Mouse (Mus musculus) heart, postnatal 10 days (tissue): ENCODE results near the gene Vwa2. TPM values are rescaled to one million over a fixed set of nuclear protein-coding genes. Genes with fewer than 3 reads are reported as not detected.

ENCODE experiments used
- DNase-seq, 2 experiments: peaks; one replicate each; pipeline ENCODE4 v3.0.0; 2021
- intact Hi-C: fragments of 180-260 bp; cut with DNase I; formaldehyde crosslinking; loops from one replicate; pipeline ENCODE4 v1.15.1; 2025
- total RNA-seq, 2 experiments: library from RNA; stranded (reverse); gene quantifications; 2 replicates each; pipeline ENCODE4 v1.2.3; 2021

Vwa2 gene
- not detected for total RNA-seq

DNA sequence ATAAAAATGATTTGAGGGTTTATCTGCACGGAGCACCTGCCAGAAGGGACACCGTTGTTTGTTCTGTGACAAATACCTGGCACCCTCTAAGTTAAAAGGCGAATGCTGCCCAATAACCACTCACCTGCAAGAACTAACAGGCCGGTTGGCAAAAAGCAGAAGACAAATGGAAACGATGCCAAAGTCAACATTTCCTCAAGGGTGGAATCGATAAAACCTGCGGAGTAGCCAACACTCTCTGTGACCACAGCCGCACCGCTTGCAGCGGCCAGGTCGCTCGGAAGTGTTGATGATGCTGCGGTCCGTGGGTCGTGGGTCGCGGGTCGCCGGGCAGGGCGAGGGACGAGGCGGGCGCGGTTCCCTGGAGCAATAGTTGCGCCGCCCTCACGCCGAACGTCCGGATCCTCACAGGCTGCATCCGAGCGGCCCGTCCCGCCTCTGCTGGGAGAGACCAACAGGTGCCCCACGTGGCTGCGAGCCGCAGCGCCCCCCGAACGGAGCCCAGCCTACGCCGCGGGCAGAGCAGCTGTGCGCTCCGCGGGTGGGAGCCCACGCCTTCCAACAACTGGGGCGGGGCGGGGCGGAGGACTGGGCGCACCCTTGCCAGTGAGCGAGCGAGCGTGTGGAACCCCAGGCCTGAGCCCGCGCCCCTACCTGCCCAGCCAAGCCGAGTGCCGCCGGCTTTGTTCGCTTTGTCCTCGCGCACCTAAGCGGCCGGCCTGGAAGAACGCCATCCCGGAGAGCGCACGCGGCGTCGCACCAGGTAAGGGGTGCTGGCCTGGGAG, at the start of gene Vwa2:
TSS of gene Vwa2 (plus strand) at position 434 of the 785 bp plus-strand sequence.
- intact Hi-C loops = no loop called here
- no peak for DNase-seq

DNA sequence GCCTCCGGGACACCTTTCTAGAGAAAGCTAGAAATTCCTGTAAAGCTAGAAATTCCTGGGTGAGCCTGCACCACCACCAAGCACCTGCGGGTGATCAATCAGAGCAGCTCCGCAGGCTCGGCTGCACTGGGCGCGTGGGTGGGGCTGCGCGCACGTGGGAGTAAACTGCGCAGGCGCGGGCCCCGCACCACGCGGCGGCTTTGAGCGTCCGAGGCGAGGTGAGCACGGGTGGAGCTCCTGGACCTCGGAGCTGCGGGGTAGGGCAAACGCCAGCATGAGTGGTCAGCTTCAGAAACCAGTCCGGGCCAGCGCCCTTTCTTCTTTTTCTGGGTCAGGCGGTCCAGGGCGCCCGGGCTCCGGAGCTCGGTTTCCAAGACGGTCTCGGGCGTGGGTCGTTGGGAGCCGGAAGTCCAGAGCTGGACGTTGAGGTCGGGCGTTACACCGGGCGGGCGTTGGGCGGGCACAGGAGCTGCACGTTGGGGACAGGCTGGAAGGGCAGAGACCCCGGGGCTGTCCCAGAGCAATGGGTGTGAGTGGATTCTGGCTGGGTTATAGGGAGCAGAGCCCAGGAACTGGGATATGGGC, 47.9 kb upstream of the Vwa2 start, which contains the start of gene Tdrd1:
TSS of gene Tdrd1 (plus strand) at position 163 of the 585 bp plus-strand sequence.
- no peak for DNase-seq
- intact Hi-C loops = no loop called here

DNA sequence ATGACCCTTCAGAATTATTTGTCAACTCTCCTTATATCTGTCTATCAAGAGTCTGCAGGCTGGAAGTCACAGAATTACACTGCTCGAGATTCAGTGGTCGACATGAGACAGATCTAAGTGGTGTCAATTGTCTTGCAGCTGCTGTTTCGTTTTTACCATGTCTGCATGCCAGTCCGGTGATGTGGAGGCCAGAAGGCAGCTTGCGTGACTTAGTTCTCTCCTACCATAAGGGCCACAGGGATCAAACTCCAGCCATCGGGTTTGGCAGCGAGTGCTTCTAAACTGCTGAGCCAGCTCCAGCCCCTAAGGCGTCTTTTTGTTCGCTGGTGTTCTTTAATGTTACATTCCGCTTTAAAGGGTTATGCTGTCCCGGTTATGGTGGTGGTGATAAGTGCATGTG, 45.7 kb upstream of the Vwa2 start:
- DNase-seq = no peak
- intact Hi-C loops = no loop called here

DNA sequence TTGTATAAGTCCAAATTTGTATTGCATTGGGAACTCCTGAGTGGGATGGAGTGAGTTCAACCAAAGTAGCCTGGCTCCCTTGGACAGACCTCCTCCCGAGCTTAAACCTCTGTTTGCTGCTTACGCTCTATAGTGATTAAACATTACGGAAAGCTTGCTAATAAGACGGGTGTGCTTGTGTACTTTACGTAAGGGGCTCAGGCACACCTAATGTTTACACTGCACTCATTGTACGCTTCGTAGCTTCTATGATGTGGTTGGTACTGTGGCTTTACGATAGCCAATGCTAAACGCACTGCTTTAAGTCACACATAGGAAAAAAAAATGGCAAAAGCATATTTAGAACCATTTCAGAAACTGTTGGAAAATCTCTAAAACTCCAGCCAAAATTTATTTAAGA, 44.8 kb upstream of the Vwa2 start:
- DNase-seq = no peak
- intact Hi-C loops = no loop called here

DNA sequence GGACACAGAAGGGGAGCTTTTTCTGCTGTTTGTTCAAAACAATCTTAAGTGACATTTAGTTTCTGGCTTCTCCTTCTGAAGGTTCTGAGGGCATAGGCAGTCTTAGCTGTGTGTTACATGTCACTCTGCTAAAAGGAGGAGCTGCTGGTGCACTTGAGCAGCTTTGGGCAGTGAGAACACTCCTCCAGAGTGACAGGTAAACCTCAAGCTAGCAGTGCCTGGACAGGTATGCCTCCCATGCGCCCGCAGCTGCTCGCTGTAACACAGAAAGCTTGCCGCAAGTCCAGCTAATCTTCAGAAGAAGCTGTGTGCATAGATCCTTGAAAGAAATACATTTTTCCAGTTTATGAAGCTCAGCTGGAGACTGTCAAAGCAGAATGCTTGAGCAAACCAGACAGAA, 43.9 kb upstream of the Vwa2 start:
- intact Hi-C loops = no loop called here
- no peak for DNase-seq

DNA sequence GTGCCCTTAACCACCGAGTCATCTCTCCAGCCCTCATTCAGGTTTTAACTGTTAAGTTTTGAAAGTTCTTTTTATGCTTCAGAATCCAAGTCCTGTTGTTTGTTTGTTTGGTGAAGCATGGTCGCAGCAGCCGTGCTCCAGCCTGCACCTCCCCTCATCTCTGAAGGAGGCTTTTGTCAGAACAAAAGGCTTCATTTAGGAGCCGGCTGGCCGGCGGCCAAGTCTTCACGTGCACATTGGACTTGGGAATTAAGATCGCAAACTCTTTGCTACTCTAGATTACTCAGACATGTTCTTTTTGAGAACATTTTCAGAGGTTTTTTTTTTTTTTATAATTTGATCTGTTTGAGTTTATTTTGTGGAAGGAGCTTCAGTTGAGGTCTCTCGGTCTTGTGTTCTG, 38.7 kb upstream of the Vwa2 start:
- intact Hi-C loops = no loop called here
- DNase-seq = no peak

DNA sequence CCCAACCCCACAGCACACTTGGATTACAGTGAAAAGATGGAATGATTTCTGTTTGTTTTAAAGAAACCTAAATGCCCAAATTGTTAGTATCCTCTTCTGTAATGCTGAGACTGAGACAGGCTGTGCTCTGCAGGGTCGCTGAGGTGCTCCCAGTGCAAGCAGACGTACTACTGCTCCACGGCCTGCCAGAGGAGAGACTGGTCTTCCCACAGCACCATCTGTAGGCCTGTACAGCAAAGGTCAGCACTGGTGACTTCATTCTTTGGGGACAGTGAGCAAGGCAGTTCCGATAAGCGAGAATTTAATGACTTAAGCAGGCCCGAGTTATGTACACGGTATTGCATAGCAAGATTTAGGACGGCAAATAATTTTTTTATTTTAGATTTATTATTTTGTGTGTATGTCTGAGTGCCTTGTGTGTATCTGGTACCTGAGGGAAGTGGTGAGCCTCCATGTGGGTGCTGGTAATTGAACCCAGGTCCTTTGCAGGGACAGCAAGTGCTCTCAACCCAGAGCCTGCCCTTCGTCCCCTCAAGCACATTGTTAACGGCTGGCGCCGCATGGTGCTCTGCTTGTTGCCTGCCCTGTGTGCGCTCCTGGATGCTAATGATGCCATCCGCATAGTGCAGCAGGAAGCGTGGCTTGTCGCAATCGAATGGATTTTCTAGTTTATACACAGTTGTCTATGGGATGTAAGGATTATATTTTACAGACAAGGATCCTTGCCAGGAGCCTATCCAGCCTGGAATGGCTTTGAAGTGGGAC, 34.9 kb upstream of the Vwa2 start:
- intact Hi-C loops = no loop called here
- DNase-seq = peak; percentile 47 to 51

DNA sequence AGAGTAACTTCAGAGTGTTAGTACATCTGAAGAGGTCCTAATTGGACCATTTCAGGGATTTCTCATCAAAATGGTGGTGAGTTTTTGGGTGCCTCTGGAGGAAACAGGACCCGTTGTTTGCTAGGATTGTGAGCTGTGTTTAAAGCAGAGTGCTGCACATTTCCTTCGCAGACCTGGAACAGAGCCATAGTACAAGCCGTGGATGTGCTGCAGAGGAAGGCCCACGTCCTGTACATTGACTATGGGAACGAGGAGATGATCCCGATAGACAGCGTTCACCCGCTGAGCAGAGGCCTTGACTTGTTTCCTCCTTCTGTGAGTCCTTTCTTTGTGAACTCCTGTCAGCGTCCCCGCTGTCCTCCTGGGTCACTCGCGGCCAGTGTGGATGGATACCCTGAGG, 31.1 kb upstream of the Vwa2 start:
- no peak for DNase-seq
- intact Hi-C loops = no loop called here

DNA sequence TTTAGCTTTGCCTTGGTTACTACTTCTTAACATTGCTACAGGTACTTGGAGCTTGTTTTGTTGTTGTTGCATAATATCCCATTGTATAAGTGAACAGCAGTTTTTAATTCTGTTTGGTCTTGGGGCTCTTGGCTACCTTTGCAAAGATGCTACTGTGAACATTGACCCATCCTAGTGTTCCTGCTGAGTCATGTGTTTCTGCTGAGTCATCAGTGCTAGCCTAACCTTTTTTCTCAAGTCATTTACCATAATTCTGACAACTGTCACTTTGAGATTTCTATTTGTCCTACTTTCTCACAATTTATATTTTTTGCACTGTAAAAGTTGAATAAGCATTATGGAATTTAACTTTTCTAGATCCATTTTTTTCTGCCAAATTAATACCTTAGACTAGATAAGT, 21.5 kb upstream of the Vwa2 start:
- intact Hi-C loops = no loop called here

DNA sequence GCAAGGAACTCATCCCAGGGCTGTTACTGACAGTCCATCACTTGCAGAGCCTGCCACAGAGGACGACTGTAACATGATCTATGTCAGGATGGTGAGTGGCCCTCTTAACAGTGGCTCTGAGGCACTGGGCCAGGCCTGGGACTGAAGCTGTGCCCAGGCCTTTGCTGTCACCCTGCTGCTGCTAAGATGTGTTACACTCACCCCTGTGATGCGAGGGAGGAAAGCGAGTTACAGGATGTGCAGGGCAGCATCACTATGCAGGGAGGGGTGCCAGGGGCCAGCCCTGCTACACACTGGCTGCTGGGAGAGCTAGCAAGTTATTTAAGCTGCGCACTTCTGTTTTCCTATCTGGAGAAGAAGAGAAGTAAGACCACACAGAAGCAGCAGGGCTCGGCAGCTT, 17.6 kb upstream of the Vwa2 start:
- intact Hi-C loops = no loop called here
- DNase-seq = peak in 1 of 2 experiments; percentile 32

More for the DNA sequence above, 21.5 kb upstream of the Vwa2 start:
- no peak for DNase-seq

DNA sequence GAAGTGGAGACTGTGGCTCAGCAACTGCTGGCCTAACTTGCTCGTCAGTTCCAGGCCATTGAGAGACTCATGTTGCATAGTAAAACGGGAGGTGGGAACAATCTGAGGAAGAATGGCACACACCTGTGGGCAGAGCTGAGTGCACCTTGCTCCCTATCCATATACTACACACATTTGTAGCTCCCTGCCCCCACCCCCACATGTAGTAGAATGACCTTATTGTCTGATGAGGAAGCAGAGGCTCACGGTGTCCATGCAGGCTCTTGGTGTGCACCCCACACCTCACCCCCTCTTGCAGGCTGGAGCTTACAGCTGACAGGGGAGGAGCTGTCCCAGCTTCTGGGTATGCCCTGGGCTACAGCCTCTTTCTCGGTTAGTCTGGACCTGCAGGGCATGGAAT, 6.3 kb upstream of the Vwa2 start:
- intact Hi-C loops = no loop called here
- no peak for DNase-seq

DNA sequence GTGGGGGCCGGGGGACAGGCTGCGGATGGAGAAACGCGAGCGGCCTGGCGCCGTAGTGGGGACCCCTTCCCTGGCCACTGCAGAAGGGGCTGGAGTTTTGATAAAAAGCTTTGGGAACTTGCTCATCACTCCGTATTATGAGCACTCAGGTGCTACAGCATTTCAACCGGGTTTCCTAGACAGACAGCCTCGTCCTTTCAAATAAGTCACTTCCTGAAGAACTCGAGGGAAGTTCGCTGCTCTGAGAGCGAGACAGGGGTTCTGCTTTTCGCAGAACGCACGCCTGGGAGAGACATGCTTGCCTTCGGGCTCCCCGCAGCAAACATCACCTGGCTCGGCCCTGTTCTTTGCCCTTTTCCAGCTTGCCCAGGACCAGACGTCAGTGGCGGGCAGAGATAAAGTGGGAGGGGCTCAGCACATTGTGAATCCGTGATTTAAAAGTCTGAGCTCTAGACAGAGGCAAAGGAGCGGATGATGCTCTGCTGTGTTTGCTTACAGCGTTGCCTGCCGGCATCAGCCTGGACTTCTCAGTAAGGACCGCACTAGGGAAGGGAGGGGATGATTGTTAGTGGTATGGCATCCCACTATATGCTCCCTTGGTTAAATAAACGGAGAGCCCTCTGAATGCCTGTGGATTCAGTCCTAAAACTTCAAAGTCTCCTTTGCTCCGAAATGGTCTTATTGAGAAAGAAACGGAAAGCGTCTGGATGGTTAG, 709 bp downstream of the Vwa2 start:
- no peak for DNase-seq
- intact Hi-C loops = no loop called here

DNA sequence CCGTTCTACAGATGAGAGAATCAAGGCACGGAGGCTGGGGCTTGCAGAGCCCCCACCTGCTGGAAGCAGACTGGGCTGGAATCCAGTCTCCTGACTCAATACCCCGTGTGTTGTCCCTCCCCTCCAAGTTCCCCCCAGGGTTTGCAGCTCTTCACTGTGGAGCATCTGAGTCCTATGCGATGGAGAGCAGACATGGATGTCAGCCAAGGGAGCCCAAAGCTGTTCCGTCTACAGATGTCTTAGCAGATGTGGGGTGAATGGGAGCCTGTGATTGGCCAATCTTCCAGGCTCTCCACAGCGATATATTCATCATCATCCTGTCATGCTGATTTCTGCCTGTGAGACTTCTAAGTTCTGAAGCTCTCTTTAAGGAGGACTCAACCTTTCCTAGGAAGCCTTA, 3.3 kb downstream of the Vwa2 start:
- intact Hi-C loops = no loop called here
- DNase-seq = no peak

DNA sequence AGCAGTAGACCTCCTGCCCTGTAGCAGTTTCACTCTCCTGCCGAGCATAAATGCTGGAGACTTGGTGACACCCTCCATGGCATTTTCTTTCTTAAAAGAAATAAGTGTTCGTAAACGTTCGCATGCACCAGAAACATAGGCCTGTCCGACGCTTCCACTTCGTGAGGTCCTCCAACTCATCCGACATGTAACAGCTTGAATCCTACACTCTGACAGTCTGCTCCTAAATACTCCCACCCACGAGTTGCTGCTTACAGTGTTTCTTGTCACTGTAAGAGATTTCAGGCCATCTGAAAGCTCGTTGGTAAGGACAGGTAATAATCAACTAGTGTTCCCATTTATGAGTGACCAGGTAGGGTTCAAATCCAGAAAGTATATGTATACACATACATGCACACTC, 13.8 kb downstream of the Vwa2 start:
- no peak for DNase-seq
- intact Hi-C loops = no loop called here

DNA sequence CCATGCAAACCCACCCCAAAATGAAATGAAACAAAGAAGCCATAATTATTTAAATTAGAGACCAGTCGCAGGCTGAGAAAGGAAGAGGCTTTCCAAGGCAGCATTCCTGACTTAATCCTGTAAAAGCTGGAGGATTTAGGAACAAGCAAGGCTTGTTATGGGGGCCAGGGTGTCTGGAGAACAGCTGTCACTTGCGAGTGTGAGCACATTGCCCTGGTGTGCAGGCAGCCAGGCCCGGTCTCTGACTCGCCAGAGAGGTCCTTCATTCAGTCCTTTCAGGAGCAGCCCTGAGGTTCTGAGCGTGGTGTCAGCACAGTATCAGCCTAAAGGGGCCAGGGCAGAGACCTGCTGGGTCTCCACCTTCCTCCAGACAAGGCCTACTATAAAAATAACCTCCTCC, 14.6 kb downstream of the Vwa2 start:
- no peak for DNase-seq
- intact Hi-C loops = no loop called here

DNA sequence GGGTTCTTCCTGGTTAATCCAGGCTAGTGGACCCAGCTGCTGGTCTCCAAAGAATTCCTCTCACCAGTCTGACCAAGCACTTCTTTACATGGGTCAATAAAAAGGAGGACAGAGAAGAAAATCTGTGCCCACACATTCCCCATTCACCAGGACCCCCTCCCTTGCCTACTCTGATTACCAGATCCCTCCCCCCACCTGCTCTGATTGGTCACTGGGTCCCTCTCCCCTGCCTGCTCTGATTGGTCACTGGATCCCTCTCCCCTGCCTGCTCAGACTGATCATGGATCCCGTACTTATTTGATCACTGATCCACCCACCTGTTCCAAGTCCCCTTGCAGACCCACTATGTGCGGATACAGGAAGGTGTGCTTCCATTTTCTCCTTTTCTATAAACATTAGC, 17.4 kb downstream of the Vwa2 start:
- intact Hi-C loops = no loop called here
- DNase-seq = no peak

DNA sequence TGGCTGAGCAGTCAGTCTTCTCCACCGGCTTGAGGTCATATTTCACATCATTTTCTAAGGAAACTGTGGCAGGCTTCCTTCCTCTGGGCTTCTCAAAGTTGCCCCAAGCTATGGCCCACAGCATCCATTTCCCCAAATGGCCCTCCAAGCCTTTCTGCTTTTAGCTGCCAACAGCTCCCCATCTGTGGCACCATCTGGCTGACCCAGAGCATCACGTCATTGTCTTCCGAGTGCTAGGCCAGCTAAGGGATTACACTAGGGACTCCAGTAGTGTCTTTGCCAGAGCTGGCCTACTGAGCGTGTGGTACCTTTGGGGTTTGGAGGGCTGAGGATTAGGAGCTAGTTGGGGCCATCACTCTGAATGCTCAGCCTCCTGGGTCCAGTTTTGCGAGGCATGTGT, 18.5 kb downstream of the Vwa2 start:
- no peak for DNase-seq
- intact Hi-C loops = no loop called here

DNA sequence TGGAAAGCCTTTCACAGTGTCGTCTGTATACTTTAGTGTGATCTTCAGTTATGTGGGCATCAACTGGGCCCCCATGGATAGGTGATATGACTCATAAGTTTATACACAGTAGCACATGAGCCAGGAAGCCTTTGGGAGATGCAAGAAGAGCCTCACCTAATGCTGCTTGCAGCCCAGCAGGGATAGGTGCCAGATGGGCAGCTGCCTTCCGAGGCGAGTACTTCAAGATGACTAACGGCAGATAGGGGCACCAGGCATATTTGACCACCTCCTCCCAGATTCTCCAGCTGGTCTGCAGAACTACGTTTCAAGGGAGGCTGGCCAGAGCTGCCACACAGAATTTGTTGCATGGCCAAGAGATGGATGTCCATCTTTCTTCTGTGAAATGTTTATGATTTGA, 19.3 kb downstream of the Vwa2 start:
- intact Hi-C loops = no loop called here
- no peak for DNase-seq

DNA sequence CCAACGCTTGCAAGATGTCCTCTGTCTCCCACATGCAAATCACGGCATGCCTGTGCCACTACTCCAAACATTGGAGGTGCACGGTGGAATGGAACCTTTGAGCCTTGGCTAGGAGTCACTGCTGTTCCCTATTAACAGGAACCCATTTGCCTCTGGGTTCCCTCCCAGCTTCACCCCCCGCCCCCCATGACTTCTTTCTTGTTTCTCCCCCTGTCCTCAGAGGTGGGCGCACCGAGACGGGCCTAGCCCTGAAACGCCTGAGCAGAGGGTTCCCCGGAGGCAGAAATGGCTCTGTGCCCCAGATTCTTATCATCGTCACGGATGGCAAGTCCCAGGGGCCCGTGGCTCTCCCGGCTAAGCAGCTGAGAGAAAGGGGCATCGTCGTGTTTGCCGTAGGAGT, 23.6 kb downstream of the Vwa2 start:
- no peak for DNase-seq
- intact Hi-C loops = no loop called here

DNA sequence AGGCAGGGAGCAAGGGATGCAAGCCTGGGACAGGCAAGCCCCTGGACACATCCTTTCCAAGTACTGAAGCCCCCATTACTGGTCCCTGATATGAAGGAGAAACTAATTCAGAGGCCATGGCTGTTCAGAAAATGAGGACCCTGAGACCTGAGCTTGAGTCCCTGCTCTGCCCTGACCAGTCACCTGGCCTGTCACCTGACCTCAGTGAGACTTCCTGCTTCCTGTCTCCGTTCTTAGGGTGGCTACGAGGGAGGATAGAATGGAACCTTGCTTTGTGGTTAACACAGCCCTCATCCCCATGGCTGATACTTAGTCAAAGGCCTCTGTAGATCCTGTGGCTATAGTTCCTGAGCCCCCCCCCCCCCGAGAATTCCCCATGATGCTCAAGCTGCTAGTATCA, 30.0 kb downstream of the Vwa2 start:
- no peak for DNase-seq
- intact Hi-C loops = no loop called here

DNA sequence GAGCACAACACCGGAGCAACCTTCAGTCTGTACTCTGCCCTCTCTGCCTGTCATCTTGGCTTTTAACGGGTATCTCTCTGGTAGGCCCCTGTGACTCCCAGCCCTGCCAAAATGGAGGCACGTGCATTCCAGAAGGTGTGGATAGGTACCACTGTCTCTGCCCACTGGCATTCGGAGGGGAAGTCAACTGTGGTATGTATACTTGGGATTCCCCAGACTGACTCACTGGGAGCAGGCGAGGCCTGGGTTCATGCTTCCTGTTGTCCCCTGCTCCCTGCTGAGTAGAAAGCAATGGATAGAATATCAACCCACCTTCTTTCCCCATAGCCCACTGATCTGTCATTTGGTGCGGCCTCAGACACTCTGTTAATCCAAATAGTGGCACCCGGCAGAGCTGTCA, 31.3 kb downstream of the Vwa2 start:
- no peak for DNase-seq
- intact Hi-C loops = loop anchor here (5.0 kb wide), 2 partner anchors 93 to 483 kb away; no protein-coding TSS in a partner anchor
